Mouse (Mus musculus) lung, embryonic 16.5 days (tissue): ENCODE data around the gene Dlgap1. TPM values are rescaled to one million over a fixed set of nuclear protein-coding genes. Genes with fewer than 3 reads are reported as not detected.
A peak's percentile ranks its signal among the peaks of the same experiment; 100 is the strongest.
"Not testable (repeated sequence)": the region's sequence is repeated elsewhere in the genome, so short reads cannot be mapped to it uniquely, and the experiment has no call there.

Experiments
- ATAC-seq: fragments of 200-750 bp; cut with Nextera tagmentation; 2 replicates; pipeline ENCODE4 v1.8.0; 2017; ENCODE audit warnings: low read depth, mild to moderate bottlenecking, moderate library complexity
- H3K27ac ChIP-seq: fragments of 300-500 bp; sonication (generic); 2 replicates; pipeline ENCODE4 v1.5.1; 2014; ENCODE audit warnings: mild to moderate bottlenecking, control low read depth, low read length
- H3K27me3 ChIP-seq: fragments of 300-500 bp; sonication (generic); 2 replicates; pipeline ENCODE4 v1.6.1; 2014; ENCODE audit warnings: low read depth, low read length, mixed read lengths; ENCODE audit not compliant: control insufficient read depth, insufficient read depth
- H3K36me3 ChIP-seq: fragments of 300-500 bp; sonication (generic); 2 replicates; pipeline ENCODE4 v1.6.1; 2014; ENCODE audit warnings: low read length; ENCODE audit not compliant: control insufficient read depth, insufficient read depth
- H3K4me1 ChIP-seq: fragments of 300-500 bp; sonication (generic); replicated peaks from 2 replicates; pipeline ENCODE4 v1.6.1; 2014; ENCODE audit warnings: low read length, mixed read lengths; ENCODE audit not compliant: control insufficient read depth, insufficient read depth
- H3K4me2 ChIP-seq: fragments of 300-500 bp; sonication (generic); 2 replicates; pipeline ENCODE4 v1.6.1; 2014; ENCODE audit warnings: low read depth, low read length, control low read depth
- H3K4me3 ChIP-seq: fragments of 300-500 bp; sonication (generic); 2 replicates; pipeline ENCODE4 v1.5.1; 2014; ENCODE audit warnings: mild to moderate bottlenecking, low read length, control low read depth
- H3K9ac ChIP-seq: fragments of 300-500 bp; sonication (generic); 2 replicates; pipeline ENCODE4 v1.6.1; 2014; ENCODE audit warnings: low read length, control low read depth
- H3K9me3 ChIP-seq: fragments of 300-500 bp; sonication (generic); 2 replicates; pipeline ENCODE4 v1.6.1; 2016; ENCODE audit warnings: low read length; ENCODE audit not compliant: control insufficient read depth
- WGBS: fragments of 180-500 bp; shearing (Covaris S2); extraction: QIAGEN DNeasy Blood & Tissue Kit; methylation state at CpG from one replicate; pipeline ENCODE4 v1.1.7; 2014; 5-methylcytosine and 5-hydroxymethylcytosine counted together
- polyA plus RNA-seq: library from polyadenylated mRNA; unstranded; fragments of >200 nt; fragmentation: Nextera tagmentation; extraction: Ambion mirVana; gene quantifications from 2 replicates; pipeline ENCODE4 v1.2.1, GENCODE M21; 2015

Dlgap1 gene
- polyA plus RNA-seq, 1 experiment from 2014 or later, result 0.70 TPM

GRCm38 (mm10) chr17:70808837-70809236, 840.0 kb downstream of the Dlgap1 start:
- H3K4me2 ChIP-seq, result peak overlapping the region; percentile 8; the same call in 1 of the 2 replicates
- H3K9me3 ChIP-seq, result no peaks in the 10 kb centered on the region
- no peaks in the 10 kb centered on the region for H3K27me3 ChIP-seq
- no peak for ATAC-seq
- H3K36me3 ChIP-seq, result no peaks in the 10 kb centered on the region
- H3K4me3 ChIP-seq, result no peak overlapping the region
- H3K27ac ChIP-seq, result no peak overlapping the region
- H3K9ac ChIP-seq, result no peak overlapping the region
- no peaks in the 10 kb centered on the region for H3K4me1 ChIP-seq
- WGBS, result 39% methylated on average over 14 of the region's 14 CpGs

- no peak for ATAC-seq
- no peaks in the 10 kb centered on the region for H3K36me3 ChIP-seq
- no peak overlapping the region for H3K9ac ChIP-seq
- no peaks in the 10 kb centered on the region for H3K4me1 ChIP-seq
- H3K4me2 ChIP-seq, result no peak overlapping the region
- no peaks in the 10 kb centered on the region for H3K9me3 ChIP-seq
- H3K27ac ChIP-seq, result no peak overlapping the region
- H3K27me3 ChIP-seq, result no peaks in the 10 kb centered on the region
- no peak overlapping the region for H3K4me3 ChIP-seq
- 53% methylated on average over 3 of the region's 3 CpGs for WGBS
Measured at GRCm38 (mm10) chr17:70809776-70810175, 840.9 kb downstream of the Dlgap1 start.

GRCm38 (mm10) chr17:70810795-70811194, 841.9 kb downstream of the Dlgap1 start:
- Histone ChIP-seq H3K36me3 (no peaks in the 10 kb centered on the region), H3K27me3 (peaks cover 2% of the 10 kb centered on the region; the same call in 1 of the 2 replicates), H3K4me2 (no peak overlapping the region), H3K27ac (no peak overlapping the region), H3K4me1 (no peaks in the 10 kb centered on the region), H3K9me3 (no peaks in the 10 kb centered on the region), H3K4me3 (no peak overlapping the region), H3K9ac (no peak overlapping the region)
- ATAC-seq, result no peak
- 80% methylated on average over 5 of the region's 5 CpGs for WGBS

GRCm38 (mm10) chr17:70815001-70815400, 846.1 kb downstream of the Dlgap1 start:
- Histone ChIP-seq H3K9me3 (no peaks in the 10 kb centered on the region), H3K27ac (no peak overlapping the region), H3K27me3 (peaks cover 26% of the 10 kb centered on the region), H3K4me1 (no peaks in the 10 kb centered on the region; the same call in 1 of the 2 replicates), H3K4me3 (no peak overlapping the region), H3K9ac (no peak overlapping the region), H3K4me2 (no peak overlapping the region), H3K36me3 (no peaks in the 10 kb centered on the region)
- WGBS, result 71% methylated on average over 8 of the region's 8 CpGs
- ATAC-seq, result no peak

GRCm38 (mm10) chr17:70817862-70818451, 849.1 kb downstream of the Dlgap1 start:
- H3K4me2 ChIP-seq, result peak overlapping the region; percentile 86
- peaks cover 26% of the 10 kb centered on the region for H3K27me3 ChIP-seq
- ATAC-seq, result peak; percentile 57
- no peaks in the 10 kb centered on the region for H3K9me3 ChIP-seq
- no peak overlapping the region for H3K27ac ChIP-seq
- H3K4me1 ChIP-seq, result no peaks in the 10 kb centered on the region; the same call in 1 of the 2 replicates
- H3K4me3 ChIP-seq, result peak overlapping the region; percentile 54
- H3K36me3 ChIP-seq, result no peaks in the 10 kb centered on the region
- WGBS, result 4% methylated on average over 51 of the region's 51 CpGs
- peak overlapping the region; percentile 60 for H3K9ac ChIP-seq

- no peaks in the 10 kb centered on the region for H3K9me3 ChIP-seq
- H3K4me2 ChIP-seq, result peak overlapping the region; percentile 35
- peaks cover 4% of the 10 kb centered on the region; the same call in 1 of the 2 replicates for H3K4me1 ChIP-seq
- H3K4me3 ChIP-seq, result peak overlapping the region; percentile 10; the same call in 1 of the 2 replicates
- no peak overlapping the region for H3K27ac ChIP-seq
- 59% methylated on average over 8 of the region's 8 CpGs for WGBS
- H3K9ac ChIP-seq, result no peak overlapping the region
- no peaks in the 10 kb centered on the region for H3K36me3 ChIP-seq
- no peak for ATAC-seq
- peaks cover 7% of the 10 kb centered on the region for H3K27me3 ChIP-seq
Measured at GRCm38 (mm10) chr17:70823083-70823482, 854.2 kb downstream of the Dlgap1 start.

- no peaks in the 10 kb centered on the region for H3K9me3 ChIP-seq
- no peak overlapping the region for H3K4me3 ChIP-seq
- no peaks in the 10 kb centered on the region; the same call in 1 of the 2 replicates for H3K27me3 ChIP-seq
- WGBS, result 72% methylated on average over 12 of the region's 12 CpGs
- no peak overlapping the region for H3K4me2 ChIP-seq
- no peak overlapping the region for H3K27ac ChIP-seq
- peaks cover 4% of the 10 kb centered on the region; the same call in 1 of the 2 replicates for H3K4me1 ChIP-seq
- no peak overlapping the region for H3K9ac ChIP-seq
- ATAC-seq, result no peak
- no peaks in the 10 kb centered on the region for H3K36me3 ChIP-seq
Measured at GRCm38 (mm10) chr17:70826227-70826626, 857.4 kb downstream of the Dlgap1 start.

- not testable (repeated sequence) for H3K4me2 ChIP-seq, H3K4me3 ChIP-seq, H3K27me3 ChIP-seq, H3K4me1 ChIP-seq, H3K27ac ChIP-seq, H3K36me3 ChIP-seq, H3K9ac ChIP-seq, H3K9me3 ChIP-seq
- WGBS, result 60% methylated on average over 11 of the region's 11 CpGs
- ATAC-seq, result peak; percentile 58
Measured at GRCm38 (mm10) chr17:70827463-70828179, 858.7 kb downstream of the Dlgap1 start.

- Histone ChIP-seq H3K9ac (no peak overlapping the region), H3K4me2 (no peak overlapping the region), H3K4me1 (peaks cover 4% of the 10 kb centered on the region; the same call in 1 of the 2 replicates), H3K4me3 (no peak overlapping the region), H3K27me3 (no peaks in the 10 kb centered on the region), H3K27ac (no peak overlapping the region), H3K9me3 (no peaks in the 10 kb centered on the region), H3K36me3 (no peaks in the 10 kb centered on the region)
- 82% methylated on average over 4 of the region's 4 CpGs for WGBS
- ATAC-seq, result no peak
Measured at GRCm38 (mm10) chr17:70828180-70828528, 859.3 kb downstream of the Dlgap1 start.
